Mouse (Mus musculus) G1E (cell line): ENCODE results near the gene Dusp19.

Experiments
- CTCF ChIP-seq: IDR thresholded peaks from 2 replicates; pipeline ENCODE4 v1.5.1; 2012; ENCODE audit warnings: low read depth, low read length, inconsistent platforms, mixed read lengths
- GATA1 ChIP-seq: IDR thresholded peaks from 2 replicates; pipeline ENCODE4 v1.6.1; 2012; ENCODE audit warnings: borderline replicate concordance, low read length, inconsistent platforms, mixed read lengths
- GATA2 ChIP-seq: IDR thresholded peaks from 2 replicates; pipeline ENCODE4 v1.6.1; 2012; ENCODE audit warnings: low read depth, low read length, inconsistent platforms, borderline replicate concordance
- POLR2AphosphoS5 ChIP-seq: IDR thresholded peaks from 2 replicates; pipeline ENCODE4 v1.6.1; 2012; ENCODE audit warnings: low read depth, low read length, inconsistent platforms; ENCODE audit not compliant: insufficient replicate concordance
- TAL1 ChIP-seq: conservative IDR thresholded peaks from 2 replicates; pipeline ENCODE4 v1.6.1; 2012; ENCODE audit warnings: low read depth, low read length, inconsistent platforms, mixed read lengths

GRCm38 (mm10) chr2:80596960-80597359, 19.9 kb upstream of the Dusp19 start:
- TF ChIP-seq CTCF = no peak
- no peak for TF ChIP-seq GATA1
- no peak; the same call in 1 of the 2 replicates for TF ChIP-seq TAL1
- TF ChIP-seq POLR2AphosphoS5 = no peak
- TF ChIP-seq GATA2 = no peak
